Mouse (Mus musculus) liver, postnatal 0 days (tissue): ENCODE measurements around the gene Acacb.

ENCODE experiments used
- CTCF ChIP-seq: sonication (generic); IDR thresholded peaks from 2 replicates; pipeline ENCODE4 v1.5.1; 2016; ENCODE audit warnings: antibody characterized with exemption, low read depth
- EP300 ChIP-seq: IDR thresholded peaks from 2 replicates; pipeline ENCODE4 v1.6.1; 2016; ENCODE audit warnings: antibody characterized with exemption, low read depth, mild to moderate bottlenecking

GRCm38 (mm10) chr5:114173877-114174581, 27.7 kb downstream of the Acacb start:
- TF ChIP-seq CTCF (0 out of 2 replicates have a peak, but pooled peaks have one; percentile 0), EP300 (no peak)
